Mouse (Mus musculus) hindbrain, embryonic 16.5 days (tissue): ENCODE data around the gene Wscd2. TPM values are rescaled to one million over a fixed set of nuclear protein-coding genes. Genes with fewer than 3 reads are reported as not detected.
"Not testable (repeated sequence)": the region's sequence is repeated elsewhere in the genome, so short reads cannot be mapped to it uniquely, and the experiment has no call there.

Source experiments
- ATAC-seq: fragments of 200-750 bp; cut with Nextera tagmentation; 2 replicates; pipeline ENCODE4 v1.8.0; 2017; ENCODE audit warnings: moderate TSS enrichment, moderate library complexity
- H3K27ac ChIP-seq: fragments of 300-500 bp; sonication (generic); 2 replicates; pipeline ENCODE4 v1.5.1; 2014; ENCODE audit warnings: low read depth, mild to moderate bottlenecking, control low read depth, low read length, moderate library complexity
- H3K27me3 ChIP-seq: fragments of 300-500 bp; sonication (generic); replicated peaks from 2 replicates; pipeline ENCODE4 v1.6.1; 2014; ENCODE audit warnings: low read length; ENCODE audit not compliant: control insufficient read depth, insufficient read depth
- H3K36me3 ChIP-seq: fragments of 300-500 bp; sonication (generic); 2 replicates; pipeline ENCODE4 v1.6.1; 2014; ENCODE audit warnings: mild to moderate bottlenecking, low read length, moderate library complexity, mixed read lengths; ENCODE audit not compliant: control insufficient read depth, insufficient read depth
- H3K4me1 ChIP-seq: fragments of 300-500 bp; sonication (generic); 2 replicates; pipeline ENCODE4 v1.6.1; 2014; ENCODE audit warnings: low read depth, low read length; ENCODE audit not compliant: control insufficient read depth, insufficient read depth
- H3K4me2 ChIP-seq: fragments of 300-500 bp; sonication (generic); 2 replicates; pipeline ENCODE4 v1.6.1; 2014; ENCODE audit warnings: mild to moderate bottlenecking, low read length, control low read depth, moderate library complexity
- H3K4me3 ChIP-seq: fragments of 300-500 bp; sonication (generic); 2 replicates; pipeline ENCODE4 v1.5.1; 2014; ENCODE audit warnings: mild to moderate bottlenecking, low read length, control low read depth, moderate library complexity
- H3K9ac ChIP-seq: fragments of 300-500 bp; sonication (generic); 2 replicates; pipeline ENCODE4 v1.6.1; 2014; ENCODE audit warnings: low read depth, mild to moderate bottlenecking, control low read depth, low read length, moderate library complexity
- H3K9me3 ChIP-seq: fragments of 300-500 bp; sonication (generic); 2 replicates; pipeline ENCODE4 v1.6.1; 2014; ENCODE audit warnings: mild to moderate bottlenecking, low read length, moderate library complexity; ENCODE audit not compliant: control insufficient read depth
- WGBS: fragments of 180-500 bp; shearing (Covaris S2); extraction: QIAGEN DNeasy Blood & Tissue Kit; methylation state at CpG from one replicate; pipeline ENCODE4 v1.1.7; 2014; 5-methylcytosine and 5-hydroxymethylcytosine counted together
- polyA plus RNA-seq: library from polyadenylated mRNA; unstranded; fragments of >200 nt; fragmentation: Nextera tagmentation; extraction: Ambion mirVana; gene quantifications from 2 replicates; pipeline ENCODE4 v1.2.1, GENCODE M21; 2015

Wscd2 gene
- polyA plus RNA-seq, 1 experiment from 2014 or later, result 13.3 TPM

GRCm38 (mm10) chr5:113577555-113577954 lies 87.4 kb downstream of the Wscd2 start:
- Histone ChIP-seq H3K9me3 (no peaks in the 10 kb centered on the region), H3K27ac (no peak overlapping the region), H3K4me3 (peak overlapping the region; percentile 15), H3K4me2 (peak overlapping the region; percentile 44), H3K4me1 (peaks cover 2% of the 10 kb centered on the region), H3K27me3 (no peaks in the 10 kb centered on the region), H3K9ac (peak overlapping the region; percentile 16; the same call in 1 of the 2 replicates), H3K36me3 (no peaks in the 10 kb centered on the region)
- peak; percentile 32; the same call in 1 of the 2 replicates for ATAC-seq
- 62% methylated on average over 7 of the region's 7 CpGs for WGBS

DNA sequence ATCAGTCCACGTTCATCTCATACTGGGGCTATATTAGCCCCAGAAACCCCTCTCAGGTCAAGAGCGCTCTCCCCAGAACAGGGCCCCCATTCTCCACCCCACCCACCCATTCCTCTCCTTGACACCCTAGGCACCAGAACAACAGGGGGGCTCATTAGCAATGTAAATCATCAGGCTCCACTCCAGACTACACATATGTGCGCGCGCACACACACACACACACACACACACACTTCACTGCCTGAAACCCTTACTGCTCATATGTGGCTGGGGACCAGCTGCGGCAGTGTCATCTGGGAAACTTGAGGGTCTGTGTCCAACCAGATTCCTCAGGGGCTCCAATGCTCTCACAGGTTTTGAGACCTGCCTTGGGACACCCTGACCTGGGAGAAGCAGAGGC lies 88.3 kb downstream of the Wscd2 start:
- ATAC-seq, result no peak
- no peaks in the 10 kb centered on the region for H3K36me3 ChIP-seq
- H3K27ac ChIP-seq, result 0 out of 2 replicates have a peak overlapping the region, but pooled peaks have one; percentile 2
- peaks cover 2% of the 10 kb centered on the region for H3K4me1 ChIP-seq
- no peaks in the 10 kb centered on the region for H3K9me3 ChIP-seq
- no peak overlapping the region for H3K4me2 ChIP-seq
- H3K9ac ChIP-seq, result no peak overlapping the region
- H3K4me3 ChIP-seq, result no peak overlapping the region
- 56% methylated on average over 6 of the region's 6 CpGs for WGBS
- no peaks in the 10 kb centered on the region for H3K27me3 ChIP-seq

DNA sequence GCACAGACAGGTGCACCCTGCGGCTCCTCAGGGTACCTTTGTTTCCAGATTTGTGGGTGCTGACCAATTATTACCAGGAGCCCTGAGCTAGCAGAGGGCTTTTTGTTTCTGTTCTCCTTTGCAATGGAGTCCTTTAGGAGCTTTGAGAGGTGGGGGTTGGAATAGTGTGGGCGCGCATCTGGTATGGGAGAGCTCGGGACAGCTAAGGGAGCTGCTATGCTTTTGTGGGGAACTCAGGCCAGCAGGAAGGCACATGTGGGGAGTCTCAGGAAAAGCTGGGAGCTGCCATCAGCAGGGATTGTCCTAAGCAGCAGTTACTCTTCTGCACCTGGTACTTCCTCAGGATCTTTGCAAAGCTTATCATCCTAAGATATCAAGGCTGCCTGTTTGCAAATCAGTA lies 89.0 kb downstream of the Wscd2 start:
- Histone ChIP-seq H3K9ac (no peak overlapping the region), H3K36me3 (no peaks in the 10 kb centered on the region), H3K4me1 (peaks cover 2% of the 10 kb centered on the region), H3K4me3 (no peak overlapping the region), H3K4me2 (no peak overlapping the region), H3K27me3 (no peaks in the 10 kb centered on the region), H3K9me3 (no peaks in the 10 kb centered on the region), H3K27ac (no peak overlapping the region)
- WGBS, result 65% methylated on average over 4 of the region's 4 CpGs
- no peak for ATAC-seq

GRCm38 (mm10) chr5:113580248-113580647 lies 90.1 kb downstream of the Wscd2 start:
- Histone ChIP-seq H3K9me3 (no peaks in the 10 kb centered on the region), H3K4me2 (no peak overlapping the region), H3K27me3 (no peaks in the 10 kb centered on the region), H3K27ac (no peak overlapping the region), H3K36me3 (no peaks in the 10 kb centered on the region), H3K4me1 (peaks cover 2% of the 10 kb centered on the region), H3K9ac (no peak overlapping the region), H3K4me3 (no peak overlapping the region)
- no peak; the same call in 1 of the 2 replicates for ATAC-seq
- 58% methylated on average over 8 of the region's 8 CpGs for WGBS

- no peak for ATAC-seq
- Histone ChIP-seq H3K27me3 (no peaks in the 10 kb centered on the region), H3K4me3 (no peak overlapping the region), H3K36me3 (no peaks in the 10 kb centered on the region), H3K27ac (no peak overlapping the region), H3K9me3 (no peaks in the 10 kb centered on the region), H3K4me2 (no peak overlapping the region), H3K9ac (no peak overlapping the region), H3K4me1 (peaks cover 2% of the 10 kb centered on the region)
- 66% methylated on average over 9 of the region's 9 CpGs for WGBS
These were observed 90.7 kb downstream of the Wscd2 start for GRCm38 (mm10) chr5:113580801-113581200.

GRCm38 (mm10) chr5:113583424-113584162 lies 93.5 kb downstream of the Wscd2 start:
- H3K36me3 ChIP-seq, result peaks cover 2% of the 10 kb centered on the region; the same call in 1 of the 2 replicates
- H3K9ac ChIP-seq, result no peak overlapping the region
- H3K9me3 ChIP-seq, result no peaks in the 10 kb centered on the region
- H3K27ac ChIP-seq, result no peak overlapping the region
- no peaks in the 10 kb centered on the region for H3K27me3 ChIP-seq
- H3K4me3 ChIP-seq, result no peak overlapping the region
- ATAC-seq, result no peak
- H3K4me1 ChIP-seq, result no peaks in the 10 kb centered on the region
- H3K4me2 ChIP-seq, result no peak overlapping the region
- WGBS, result 80% methylated on average over 5 of the region's 5 CpGs

DNA sequence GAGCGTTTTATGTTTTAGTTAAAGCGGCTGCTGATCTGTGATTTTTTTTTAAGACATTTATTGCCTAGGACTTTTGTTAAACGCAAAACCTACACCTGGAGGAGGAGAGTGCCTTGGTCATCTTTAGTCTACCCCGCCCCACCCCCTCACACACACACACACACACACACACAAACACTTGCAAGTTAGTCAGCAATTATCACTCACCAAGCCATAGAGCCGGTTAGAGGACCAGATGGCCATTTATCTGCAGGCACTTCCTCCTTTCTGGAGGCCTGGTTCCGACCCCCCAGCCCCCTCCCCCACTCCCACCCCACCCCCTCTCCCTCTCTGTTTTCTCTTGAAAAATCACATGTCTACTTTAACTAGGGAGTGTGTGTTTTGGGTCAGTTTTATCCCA lies 94.3 kb downstream of the Wscd2 start:
- 60% methylated on average over 6 of the region's 6 CpGs for WGBS
- no peak overlapping the region for H3K27ac ChIP-seq
- H3K36me3 ChIP-seq, result peaks cover 2% of the 10 kb centered on the region; the same call in 1 of the 2 replicates
- no peaks in the 10 kb centered on the region for H3K27me3 ChIP-seq
- H3K4me1 ChIP-seq, result no peaks in the 10 kb centered on the region
- H3K4me2 ChIP-seq, result no peak overlapping the region
- no peak overlapping the region for H3K9ac ChIP-seq
- H3K9me3 ChIP-seq, result no peaks in the 10 kb centered on the region
- H3K4me3 ChIP-seq, result no peak overlapping the region
- ATAC-seq, result no peak

DNA sequence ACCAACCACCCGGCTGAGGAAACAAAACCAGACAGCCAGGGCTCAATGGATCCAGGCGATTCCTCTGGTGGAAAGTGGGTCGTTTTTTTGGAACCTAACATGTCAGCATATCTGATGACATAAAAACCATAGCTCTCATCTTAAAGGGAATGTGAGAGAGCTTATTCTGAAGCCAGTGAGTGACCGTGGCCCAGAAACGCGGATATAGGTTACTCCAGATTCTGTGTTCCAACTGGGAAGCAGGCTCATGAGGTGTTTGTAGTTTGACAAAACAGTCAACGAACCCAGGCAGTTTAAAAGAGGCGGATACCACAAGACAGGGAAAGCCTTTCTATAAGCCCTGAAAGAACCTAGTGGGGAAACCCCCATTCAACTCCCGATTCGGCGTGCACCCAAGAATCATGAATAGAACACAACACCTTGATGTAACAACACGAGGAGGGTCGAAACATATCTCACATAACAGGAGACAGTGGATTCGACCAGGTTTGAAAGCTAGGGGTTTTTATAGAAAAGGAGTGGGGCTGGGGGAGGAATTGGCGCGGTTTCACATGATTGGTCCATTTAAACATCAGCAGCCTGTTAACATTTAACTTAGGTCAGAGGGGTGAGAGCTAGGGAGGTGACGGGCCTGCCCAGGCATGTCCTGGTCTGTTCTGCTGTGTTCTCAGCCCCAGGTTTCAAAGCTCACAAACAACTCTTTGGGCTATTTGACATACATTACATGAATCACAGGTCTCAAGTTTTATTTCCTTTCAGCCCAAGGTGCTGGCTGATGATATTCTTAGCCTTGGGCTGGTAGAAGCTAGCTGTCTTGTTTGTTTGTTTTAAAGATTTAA lies 95.7 kb downstream of the Wscd2 start:
- not testable (repeated sequence) for H3K9ac ChIP-seq, H3K4me2 ChIP-seq, H3K4me3 ChIP-seq, H3K27ac ChIP-seq, H3K4me1 ChIP-seq, H3K27me3 ChIP-seq, H3K9me3 ChIP-seq, ATAC-seq, H3K36me3 ChIP-seq
- WGBS, result 77% methylated on average over 17 of the region's 17 CpGs

GRCm38 (mm10) chr5:113586458-113586849 lies 96.3 kb downstream of the Wscd2 start:
- H3K27me3 ChIP-seq, ATAC-seq, H3K36me3 ChIP-seq, H3K9me3 ChIP-seq, H3K9ac ChIP-seq, H3K4me2 ChIP-seq, H3K4me3 ChIP-seq, H3K4me1 ChIP-seq, H3K27ac ChIP-seq: not testable (repeated sequence)
- WGBS, result 42% methylated on average over 5 of the region's 5 CpGs
